Mouse (Mus musculus) T-helper 17 cell (primary cell): ENCODE measurements at regions not wholly inside any gene's neighbourhood (a gene's known extent, or its start where the extent isn't known, plus 50 kb on each side); places are given as distances from the start of the nearest gene placed in this dataset.

Experiments used
- in situ Hi-C, 2 experiments: fragments of 300-600 bp; cut with MboI, MseI; formaldehyde crosslinking; loops; 1 replicate in 1 of 2; 2 replicates in 1 of 2; pipeline ENCODE4 v1.15.1; 2025; ENCODE audit warnings: high pct_unique_total_duplicates in 2 of 2

GRCm38 (mm10) chr14:55301996-55302395, 80.2 kb downstream of the Dhrs2 start:
- in situ Hi-C loops = no loop called here

- in situ Hi-C loops = no loop called here
Measured at GRCm38 (mm10) chr14:55313615-55314014, 91.8 kb downstream of the Dhrs2 start.

GRCm38 (mm10) chr14:55323897-55324296, 102.1 kb downstream of the Dhrs2 start:
- in situ Hi-C loops = no loop called here

GRCm38 (mm10) chr14:55324335-55324734, 102.5 kb downstream of the Dhrs2 start:
- in situ Hi-C loops = no loop called here

GRCm38 (mm10) chr14:55333812-55334211, 112.0 kb downstream of the Dhrs2 start:
- in situ Hi-C loops = loop anchor here in 1 of 2 experiments (25.0 kb wide), 1 partner anchor 1678 kb away; no protein-coding TSS in a partner anchor

- in situ Hi-C loops = loop anchor here in 1 of 2 experiments (25.0 kb wide), 1 partner anchor 1678 kb away; no protein-coding TSS in a partner anchor
Measured at GRCm38 (mm10) chr14:55334305-55334704, 112.5 kb downstream of the Dhrs2 start.

GRCm38 (mm10) chr14:55335586-55335985, 113.8 kb downstream of the Dhrs2 start:
- in situ Hi-C loops = loop anchor here in 1 of 2 experiments (25.0 kb wide), 1 partner anchor 1677 kb away; no protein-coding TSS in a partner anchor

- in situ Hi-C loops = loop anchor here in 1 of 2 experiments (25.0 kb wide), 1 partner anchor 1676 kb away; no protein-coding TSS in a partner anchor
Measured at GRCm38 (mm10) chr14:55336451-55337195, 114.8 kb downstream of the Dhrs2 start.

- in situ Hi-C loops = loop anchor here in 1 of 2 experiments (25.0 kb wide), 1 partner anchor 1674 kb away; no protein-coding TSS in a partner anchor
Measured at GRCm38 (mm10) chr14:55338010-55338409, 116.2 kb downstream of the Dhrs2 start.

GRCm38 (mm10) chr14:55338500-55338899, 116.7 kb downstream of the Dhrs2 start:
- in situ Hi-C loops = loop anchor here in 1 of 2 experiments (25.0 kb wide), 1 partner anchor 1674 kb away; no protein-coding TSS in a partner anchor

- in situ Hi-C loops = loop anchor here in 1 of 2 experiments (25.0 kb wide), 1 partner anchor 1673 kb away; no protein-coding TSS in a partner anchor
Measured at GRCm38 (mm10) chr14:55339036-55339614, 117.3 kb downstream of the Dhrs2 start.

GRCm38 (mm10) chr14:55343341-55343740, 121.5 kb downstream of the Dhrs2 start:
- in situ Hi-C loops = loop anchor here in 1 of 2 experiments (25.0 kb wide), 1 partner anchor 1669 kb away; no protein-coding TSS in a partner anchor

GRCm38 (mm10) chr14:55343914-55344313, 122.1 kb downstream of the Dhrs2 start:
- in situ Hi-C loops = loop anchor here in 1 of 2 experiments (25.0 kb wide), 1 partner anchor 1668 kb away; no protein-coding TSS in a partner anchor

- in situ Hi-C loops = loop anchor here in 1 of 2 experiments (25.0 kb wide), 1 partner anchor 1667 kb away; no protein-coding TSS in a partner anchor
Measured at GRCm38 (mm10) chr14:55345091-55345490, 123.3 kb downstream of the Dhrs2 start.

GRCm38 (mm10) chr14:55348098-55348497, 126.3 kb downstream of the Dhrs2 start:
- in situ Hi-C loops = loop anchor here in 1 of 2 experiments (25.0 kb wide), 1 partner anchor 1664 kb away; no protein-coding TSS in a partner anchor

GRCm38 (mm10) chr14:55357258-55357657, 121.3 kb upstream of the Dhrs4 start:
- in situ Hi-C loops = no loop called here

GRCm38 (mm10) chr14:55358429-55358828, 120.1 kb upstream of the Dhrs4 start:
- in situ Hi-C loops = no loop called here

GRCm38 (mm10) chr14:55362316-55362715, 116.2 kb upstream of the Dhrs4 start:
- in situ Hi-C loops = no loop called here

GRCm38 (mm10) chr14:55362757-55363156, 115.8 kb upstream of the Dhrs4 start:
- in situ Hi-C loops = no loop called here

GRCm38 (mm10) chr14:55370384-55370783, 108.2 kb upstream of the Dhrs4 start:
- in situ Hi-C loops = no loop called here

GRCm38 (mm10) chr14:55372960-55373359, 105.6 kb upstream of the Dhrs4 start:
- in situ Hi-C loops = no loop called here

GRCm38 (mm10) chr14:55386773-55387172, 91.8 kb upstream of the Dhrs4 start:
- in situ Hi-C loops = no loop called here
